Mouse (Mus musculus): ENCODE data around the gene Eml6. TPM values are rescaled to one million over a fixed set of nuclear protein-coding genes. Genes with fewer than 3 reads are reported as not detected.
"Not testable (repeated sequence)": the region's sequence is repeated elsewhere in the genome, so short reads cannot be mapped to it uniquely, and the experiment has no call there.

Gene Eml6
- total and polyA plus RNA-seq, 2 experiments from 2014 or later = 0.63 to 10.6 TPM

DNA sequence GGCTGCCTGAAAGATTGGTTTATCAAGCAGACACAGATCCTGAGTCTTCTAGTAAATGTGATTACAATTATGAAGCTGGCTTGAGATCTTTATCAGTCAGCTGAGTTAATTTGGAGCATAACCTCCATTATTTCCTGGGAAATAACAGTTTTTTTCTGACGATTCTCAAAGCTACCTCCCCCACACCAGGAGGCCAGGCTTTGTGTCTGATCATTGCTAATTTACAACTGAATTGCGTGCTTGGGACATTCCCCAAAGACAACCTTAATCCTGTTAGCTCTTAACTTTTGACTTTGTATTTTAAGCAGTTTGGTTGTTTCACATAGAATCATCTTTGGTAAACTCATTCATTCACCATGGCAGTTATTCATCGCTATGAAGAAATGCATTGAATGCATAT is 148.6 kb downstream of the Eml6 start:
- Histone ChIP-seq H3K27ac (ENCODE audit: low read depth) (no peak overlapping the region), H3K4me2 (ENCODE audit: low read depth, low read length) (no peak overlapping the region), H3K4me1 (ENCODE audit: control insufficient read depth, insufficient read depth) (no peaks in the 10 kb centered on the region), H3K9me3 (replicated peaks; ENCODE audit: control insufficient read depth, low read length) (no peaks in the 10 kb centered on the region), H3K9ac (replicated peaks; ENCODE audit: low read depth, low read length) (no peak overlapping the region), H3K36me3 (replicated peaks; ENCODE audit: control insufficient read depth, insufficient read depth, low read length) (no peaks in the 10 kb centered on the region), H3K4me3 (ENCODE audit: low read depth, low read length) (no peak overlapping the region), H3K27me3 (ENCODE audit: control insufficient read depth, insufficient read depth, low read length) (no peaks in the 10 kb centered on the region)
- WGBS = 72% methylated on average over 3 of the region's 3 CpGs
- no peak for ATAC-seq (ENCODE audit: insufficient read depth, low read depth)
- DNase-seq (ENCODE audit: low spot score) = no peak
- TF ChIP-seq EP300 (IDR thresholded peaks at IDR 0.05; ENCODE audit: low read depth) (no peak), CTCF (IDR thresholded peaks at IDR 0.05; ENCODE audit: low read depth) (no peak)

DNA sequence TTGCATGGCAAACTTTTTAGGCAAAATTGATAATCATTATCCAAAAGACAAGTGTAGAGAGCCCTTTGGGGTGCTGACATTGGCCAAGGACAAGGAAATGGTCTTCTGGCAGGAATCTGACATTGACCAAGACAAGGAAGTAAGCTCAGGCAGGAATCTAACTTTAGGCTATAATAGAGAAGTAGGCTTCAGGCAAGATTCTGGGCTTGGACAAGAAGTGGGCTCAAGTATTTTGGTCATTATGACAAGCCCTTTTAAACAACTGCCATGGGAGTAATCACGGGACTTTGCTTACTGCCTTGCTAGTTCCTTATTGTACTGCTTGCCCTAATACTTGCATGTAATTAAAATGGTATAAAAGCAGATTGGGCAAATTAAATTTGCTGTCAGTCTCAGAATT is 151.1 kb downstream of the Eml6 start:
- not testable (repeated sequence) for H3K4me3 ChIP-seq (ENCODE audit: low read depth, low read length); H3K9ac ChIP-seq (replicated peaks; ENCODE audit: low read depth, low read length); H3K4me2 ChIP-seq (ENCODE audit: low read depth, low read length); H3K36me3 ChIP-seq (replicated peaks; ENCODE audit: control insufficient read depth, insufficient read depth, low read length); ATAC-seq (ENCODE audit: insufficient read depth, low read depth); H3K27me3 ChIP-seq (ENCODE audit: control insufficient read depth, insufficient read depth, low read length); H3K4me1 ChIP-seq (ENCODE audit: control insufficient read depth, insufficient read depth); DNase-seq (ENCODE audit: low spot score); H3K27ac ChIP-seq (ENCODE audit: low read depth); H3K9me3 ChIP-seq (replicated peaks; ENCODE audit: control insufficient read depth, low read length)
- 90% methylated on average over 1 of the region's 1 CpGs for WGBS

DNA sequence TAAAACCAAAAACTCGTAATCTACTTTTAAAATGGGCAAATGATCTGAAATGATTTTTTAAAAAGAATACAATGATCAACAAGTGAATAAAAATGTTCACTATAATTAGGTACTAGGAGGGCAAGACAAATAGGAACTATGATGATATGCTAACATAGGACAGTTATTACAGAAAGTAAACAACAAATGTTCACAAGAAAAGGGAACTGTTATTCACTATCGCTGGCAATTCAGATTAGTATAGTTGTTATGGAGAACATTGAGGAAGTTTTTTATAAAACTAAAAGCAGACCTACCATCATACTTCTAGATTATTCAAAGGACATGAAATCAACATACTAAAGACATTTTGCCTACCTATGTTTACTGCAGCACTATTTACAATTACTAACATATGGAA is 155.7 kb downstream of the Eml6 start:
- WGBS = 77% methylated on average over 2 of the region's 2 CpGs
- DNase-seq (ENCODE audit: low spot score) = no peak
- ATAC-seq (ENCODE audit: insufficient read depth, low read depth) = no peak
- Histone ChIP-seq H3K9ac (replicated peaks; ENCODE audit: low read depth, low read length) (no peak overlapping the region), H3K27me3 (ENCODE audit: control insufficient read depth, insufficient read depth, low read length) (no peaks in the 10 kb centered on the region), H3K36me3 (replicated peaks; ENCODE audit: control insufficient read depth, insufficient read depth, low read length) (no peaks in the 10 kb centered on the region), H3K4me2 (ENCODE audit: low read depth, low read length) (no peak overlapping the region), H3K9me3 (replicated peaks; ENCODE audit: control insufficient read depth, low read length) (no peaks in the 10 kb centered on the region), H3K27ac (ENCODE audit: low read depth) (no peak overlapping the region), H3K4me1 (ENCODE audit: control insufficient read depth, insufficient read depth) (no peaks in the 10 kb centered on the region), H3K4me3 (ENCODE audit: low read depth, low read length) (no peak overlapping the region)
- TF ChIP-seq CTCF (IDR thresholded peaks at IDR 0.05; ENCODE audit: low read depth) (no peak), EP300 (IDR thresholded peaks at IDR 0.05; ENCODE audit: low read depth) (no peak)

GRCm38 (mm10) chr11:29864269-29864668 is 161.6 kb downstream of the Eml6 start:
- Histone ChIP-seq H3K4me2 (ENCODE audit: low read depth, low read length) (no peak overlapping the region), H3K27ac (ENCODE audit: low read depth) (no peak overlapping the region), H3K9me3 (replicated peaks; ENCODE audit: control insufficient read depth, low read length) (no peaks in the 10 kb centered on the region), H3K4me1 (ENCODE audit: control insufficient read depth, insufficient read depth) (no peaks in the 10 kb centered on the region), H3K9ac (replicated peaks; ENCODE audit: low read depth, low read length) (no peak overlapping the region), H3K4me3 (ENCODE audit: low read depth, low read length) (no peak overlapping the region), H3K27me3 (ENCODE audit: control insufficient read depth, insufficient read depth, low read length) (no peaks in the 10 kb centered on the region), H3K36me3 (replicated peaks; ENCODE audit: control insufficient read depth, insufficient read depth, low read length) (no peaks in the 10 kb centered on the region)
- no peak for DNase-seq (ENCODE audit: low spot score)
- no peak for ATAC-seq (ENCODE audit: insufficient read depth, low read depth)
- no peak for TF ChIP-seq CTCF (IDR thresholded peaks at IDR 0.05; ENCODE audit: low read depth)
- no peak for TF ChIP-seq EP300 (IDR thresholded peaks at IDR 0.05; ENCODE audit: low read depth)

DNA sequence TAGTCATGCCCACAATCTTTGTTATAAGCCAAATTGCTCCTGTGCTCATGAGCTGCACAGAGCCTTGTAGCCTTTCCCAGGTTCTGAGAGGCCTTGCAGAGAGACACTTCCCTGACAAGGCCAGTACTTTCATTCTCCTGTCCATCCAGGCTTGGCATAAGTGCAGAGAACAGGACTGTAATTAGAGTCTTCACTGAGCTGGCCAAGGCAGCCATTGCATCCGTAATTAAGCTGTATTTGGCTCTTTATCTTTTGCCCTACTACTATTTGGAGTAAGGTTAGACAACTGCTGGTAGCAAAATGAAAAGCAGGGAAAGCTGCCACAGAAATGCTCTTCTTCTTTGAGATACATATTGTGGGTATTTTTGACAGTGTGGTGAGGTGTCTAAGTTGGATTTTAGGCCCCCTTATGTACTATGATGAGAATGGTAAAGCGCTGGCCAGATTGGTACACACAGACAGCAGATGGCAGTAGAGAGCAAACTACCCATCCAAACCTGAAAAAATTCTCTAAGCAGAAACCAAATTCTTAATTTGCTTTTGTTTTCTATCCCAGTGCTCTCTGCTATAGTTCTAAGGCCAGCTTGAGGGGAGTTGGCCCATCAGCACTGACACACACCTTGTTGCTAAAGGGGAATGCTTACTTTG is 164.0 kb downstream of the Eml6 start:
- no peak overlapping the region for H3K27ac ChIP-seq (ENCODE audit: low read depth)
- no peaks in the 10 kb centered on the region for H3K36me3 ChIP-seq (replicated peaks; ENCODE audit: control insufficient read depth, insufficient read depth, low read length)
- no peak overlapping the region for H3K9ac ChIP-seq (replicated peaks; ENCODE audit: low read depth, low read length)
- TF ChIP-seq CTCF (IDR thresholded peaks at IDR 0.05; ENCODE audit: low read depth) (peak; percentile 58), EP300 (IDR thresholded peaks at IDR 0.05; ENCODE audit: low read depth) (no peak)
- H3K9me3 ChIP-seq (replicated peaks; ENCODE audit: control insufficient read depth, low read length) = no peaks in the 10 kb centered on the region
- H3K27me3 ChIP-seq (ENCODE audit: control insufficient read depth, insufficient read depth, low read length) = no peaks in the 10 kb centered on the region
- ATAC-seq (ENCODE audit: insufficient read depth, low read depth) = no peak
- H3K4me3 ChIP-seq (ENCODE audit: low read depth, low read length) = no peak overlapping the region
- H3K4me2 ChIP-seq (ENCODE audit: low read depth, low read length) = no peak overlapping the region
- DNase-seq (ENCODE audit: low spot score) = no peak
- WGBS = 38% methylated on average over 2 of the region's 2 CpGs
- H3K4me1 ChIP-seq (ENCODE audit: control insufficient read depth, insufficient read depth) = no peaks in the 10 kb centered on the region

GRCm38 (mm10) chr11:29861040-29861439 is 164.8 kb downstream of the Eml6 start:
- DNase-seq (ENCODE audit: low spot score) (no peak), ATAC-seq (ENCODE audit: insufficient read depth, low read depth) (no peak)
- WGBS = 66% methylated on average over 2 of the region's 2 CpGs
- Histone ChIP-seq H3K9ac (replicated peaks; ENCODE audit: low read depth, low read length) (no peak overlapping the region), H3K27me3 (ENCODE audit: control insufficient read depth, insufficient read depth, low read length) (no peaks in the 10 kb centered on the region), H3K9me3 (replicated peaks; ENCODE audit: control insufficient read depth, low read length) (no peaks in the 10 kb centered on the region), H3K4me2 (ENCODE audit: low read depth, low read length) (no peak overlapping the region), H3K27ac (ENCODE audit: low read depth) (no peak overlapping the region), H3K4me1 (ENCODE audit: control insufficient read depth, insufficient read depth) (no peaks in the 10 kb centered on the region), H3K36me3 (replicated peaks; ENCODE audit: control insufficient read depth, insufficient read depth, low read length) (no peaks in the 10 kb centered on the region), H3K4me3 (ENCODE audit: low read depth, low read length) (no peak overlapping the region)
- TF ChIP-seq CTCF (IDR thresholded peaks at IDR 0.05; ENCODE audit: low read depth) (no peak), EP300 (IDR thresholded peaks at IDR 0.05; ENCODE audit: low read depth) (no peak)
